Mouse (Mus musculus) kidney, adult 2 months (tissue): ENCODE measurements at regions not wholly inside any gene's neighbourhood (a gene's known extent, or its start where the extent isn't known, plus 50 kb on each side); places are given as distances from the start of the nearest gene placed in this dataset.

ENCODE experiments used
- CTCF ChIP-seq: fragments of 200-500 bp; conservative IDR thresholded peaks from 2 replicates; pipeline ENCODE4 v1.5.1; 2011; ENCODE audit warnings: low read depth, mild to moderate bottlenecking, control low read depth, low read length, moderate library complexity, mixed read lengths; ENCODE audit not compliant: insufficient read depth, insufficient read length
- POLR2A ChIP-seq: fragments of 200-500 bp; IDR thresholded peaks from one replicate; pipeline ENCODE4 v1.6.1; 2011; ENCODE audit warnings: low read depth, low read length, control low read depth

GRCm38 (mm10) chr4:125897707-125898106, 126.6 kb upstream of the Csf3r start:
- TF ChIP-seq POLR2A (no peak), CTCF (no peak)
